Comparison of ENCODE assay signal across 8 mouse cellular contexts in genomic region chr3:129724961-129725501, GRCm38 (mm10). TPM values are rescaled to one million over a fixed set of nuclear protein-coding genes. Genes with fewer than 3 reads are reported as not detected.
DNase-seq lines count a peak whose midpoint lies in the region; ATAC-seq lines count a peak whose summit lies in the region.

No protein-coding gene starts in this region.

- peaks cover 4% of the 10 kb centered on the region; the same call in 1 of the 2 replicates for H3K4me1 ChIP-seq in forebrain, embryonic 14.5 days (ENCODE audit: control insufficient read depth, insufficient read depth, low read length)
- peaks cover 13% of the 10 kb centered on the region for H3K4me1 ChIP-seq in neural tube, embryonic 15.5 days

- intact Hi-C loops in heart, postnatal 14 days (cut with DNase I) = loop anchor here (10.0 kb wide), 1 partner anchor 330 kb away; no protein-coding TSS in a partner anchor

- under 1% methylated on average over 24 of the region's 24 CpGs for WGBS in forebrain, embryonic 14.5 days
- 2% methylated on average over 24 of the region's 24 CpGs for WGBS in neural tube, embryonic 15.5 days

- H3K9me3 ChIP-seq in forebrain, embryonic 14.5 days (replicated peaks; ENCODE audit: control insufficient read depth, low read length) = no peaks in the 10 kb centered on the region
- H3K9me3 ChIP-seq in neural tube, embryonic 15.5 days (replicated peaks) = no peaks in the 10 kb centered on the region

- H3K27ac ChIP-seq in forebrain, embryonic 14.5 days (ENCODE audit: low read depth, low read length) = peak overlapping the region; percentile 79
- peak overlapping the region; percentile 93 for H3K27ac ChIP-seq in neural tube, embryonic 15.5 days (replicated peaks)

- peak; percentile 96 for DNase-seq in ES-CJ7 (ENCODE audit: low read depth, low spot score)
- DNase-seq in cerebellum, adult 11 months = peak; percentile 91
- DNase-seq in forebrain, embryonic 14.5 days (ENCODE audit: low spot score) = peak; percentile 99
- DNase-seq in heart, postnatal 14 days = peak; percentile 93
- peak; percentile 95 for DNase-seq in layer of hippocampus, adult 11-12 months (ENCODE audit: low spot score)
- DNase-seq in lung, adult 18-20 months = peak; percentile 92 to 94
- peak; percentile 94 for DNase-seq in testis, postnatal 14 days (ENCODE audit: low spot score)

- H3K4me3 ChIP-seq in forebrain, embryonic 14.5 days (ENCODE audit: low read depth, low read length) = peak overlapping the region; percentile 45
- peak overlapping the region; percentile 65 for H3K4me3 ChIP-seq in neural tube, embryonic 15.5 days (replicated peaks)

- H3K9ac ChIP-seq in forebrain, embryonic 14.5 days (ENCODE audit: low read length) = peak overlapping the region; percentile 60
- peak overlapping the region; percentile 63 for H3K9ac ChIP-seq in neural tube, embryonic 15.5 days (replicated peaks)

- ATAC-seq in forebrain, embryonic 14.5 days = peak; percentile 98
- peak; percentile 98 for ATAC-seq in neural tube, embryonic 15.5 days (ENCODE audit: low FRiP score)

- H3K4me2 ChIP-seq in forebrain, embryonic 14.5 days (ENCODE audit: low read length) = peak overlapping the region; percentile 64
- peak overlapping the region; percentile 74 for H3K4me2 ChIP-seq in neural tube, embryonic 15.5 days

- H3K36me3 ChIP-seq in forebrain, embryonic 14.5 days (ENCODE audit: control insufficient read depth, insufficient read depth, low read length) = no peaks in the 10 kb centered on the region
- no peaks in the 10 kb centered on the region for H3K36me3 ChIP-seq in neural tube, embryonic 15.5 days

- no peaks in the 10 kb centered on the region for H3K27me3 ChIP-seq in forebrain, embryonic 14.5 days (replicated peaks; ENCODE audit: control insufficient read depth, insufficient read depth, low read length)
- H3K27me3 ChIP-seq in neural tube, embryonic 15.5 days (replicated peaks) = no peaks in the 10 kb centered on the region

RNA-seq across cellular contexts. Expression of gene Egf, which starts 30.1 kb away (rescaled TPM):
- 0.89 and 1.5 TPM in 2 replicates for polyA plus RNA-seq in forebrain, embryonic 14.5 days (2014; fragmentation: Nextera tagmentation; extraction: Ambion mirVana)
- 1 to 10 TPM; 1.7 to 2.3 TPM for total RNA-seq in heart, postnatal 14 days (2021)
- 1.6 TPM in 2 replicates for polyA plus RNA-seq in neural tube, embryonic 15.5 days (2015; fragmentation: Nextera tagmentation; extraction: Ambion mirVana)

Comparison
In these comparisons a context has a peak if more than half of its experiments do, and no peak if none do; other contexts are left out.
1. Peak in every context shown above with its lines: DNase-seq, ATAC-seq, H3K4me3 ChIP-seq and H3K27ac ChIP-seq.